Mouse (Mus musculus): ENCODE results near the gene Prrc2b. TPM values are rescaled to one million over a fixed set of nuclear protein-coding genes. Genes with fewer than 3 reads are reported as not detected.

The Prrc2b gene
- polyA plus RNA-seq, 1 experiment from 2014 or later = 56.6 TPM

DNA sequence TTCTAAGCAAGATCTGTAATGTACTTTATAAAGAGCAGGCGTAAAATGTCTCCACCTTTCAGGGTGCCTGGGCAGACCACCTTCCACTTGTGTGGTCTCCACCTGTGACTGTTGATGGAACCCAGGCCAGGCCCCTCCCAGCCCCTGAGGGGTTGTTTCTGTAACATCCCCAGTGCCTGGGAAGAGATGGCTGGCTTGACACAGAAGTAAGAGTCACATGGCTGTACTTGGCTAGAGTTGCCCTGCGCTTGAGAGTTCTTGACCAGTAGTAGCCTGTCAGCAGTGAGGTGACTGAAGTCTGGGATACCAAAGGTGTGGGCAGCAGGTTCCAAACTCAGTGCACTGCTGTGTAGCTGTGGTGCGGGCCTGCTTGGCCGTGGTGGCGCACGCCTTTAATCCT lies 24.6 kb downstream of the Prrc2b start:
- H3K27me3 ChIP-seq (replicated peaks) = no peaks in the 10 kb centered on the region
- H3K9me3 ChIP-seq (replicated peaks) = no peaks in the 10 kb centered on the region
- H3K36me3 ChIP-seq = no peaks in the 10 kb centered on the region
- ATAC-seq (ENCODE audit: low FRiP score) = 0 out of 2 replicates have a peak, but pooled peaks have one; percentile 2
- peak overlapping the region; percentile 32; the same call in 1 of the 2 replicates for H3K4me2 ChIP-seq
- WGBS = 88% methylated on average over 6 of the region's 6 CpGs
- peak overlapping the region; percentile 84 for H3K27ac ChIP-seq (replicated peaks)
- H3K4me3 ChIP-seq (replicated peaks) = no peak overlapping the region
- H3K4me1 ChIP-seq = peaks cover 83% of the 10 kb centered on the region
- peak overlapping the region; percentile 29; the same call in 1 of the 2 replicates for H3K9ac ChIP-seq (replicated peaks)

DNA sequence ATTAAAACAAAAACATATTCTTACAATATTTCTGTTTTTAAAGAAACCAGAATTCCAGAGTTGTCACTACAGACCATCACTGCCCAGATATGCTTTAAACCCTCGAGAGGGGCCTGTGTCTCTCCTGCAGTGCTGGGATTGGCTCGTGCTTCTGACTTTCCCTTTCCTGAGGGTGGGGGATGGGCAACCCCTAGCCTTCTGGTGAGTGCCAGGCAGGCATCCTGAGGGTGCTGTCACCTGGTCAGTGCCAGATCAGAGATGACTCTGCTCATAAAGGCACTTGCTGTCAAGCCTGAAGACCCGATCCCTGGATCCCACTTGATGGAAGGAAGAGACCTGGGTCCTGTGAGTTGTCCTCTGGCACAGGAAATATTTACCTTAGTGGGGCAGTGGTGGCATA lies 26.0 kb downstream of the Prrc2b start:
- 29% methylated on average over 3 of the region's 3 CpGs for WGBS
- peak overlapping the region; percentile 4; the same call in 1 of the 2 replicates for H3K27ac ChIP-seq (replicated peaks)

DNA sequence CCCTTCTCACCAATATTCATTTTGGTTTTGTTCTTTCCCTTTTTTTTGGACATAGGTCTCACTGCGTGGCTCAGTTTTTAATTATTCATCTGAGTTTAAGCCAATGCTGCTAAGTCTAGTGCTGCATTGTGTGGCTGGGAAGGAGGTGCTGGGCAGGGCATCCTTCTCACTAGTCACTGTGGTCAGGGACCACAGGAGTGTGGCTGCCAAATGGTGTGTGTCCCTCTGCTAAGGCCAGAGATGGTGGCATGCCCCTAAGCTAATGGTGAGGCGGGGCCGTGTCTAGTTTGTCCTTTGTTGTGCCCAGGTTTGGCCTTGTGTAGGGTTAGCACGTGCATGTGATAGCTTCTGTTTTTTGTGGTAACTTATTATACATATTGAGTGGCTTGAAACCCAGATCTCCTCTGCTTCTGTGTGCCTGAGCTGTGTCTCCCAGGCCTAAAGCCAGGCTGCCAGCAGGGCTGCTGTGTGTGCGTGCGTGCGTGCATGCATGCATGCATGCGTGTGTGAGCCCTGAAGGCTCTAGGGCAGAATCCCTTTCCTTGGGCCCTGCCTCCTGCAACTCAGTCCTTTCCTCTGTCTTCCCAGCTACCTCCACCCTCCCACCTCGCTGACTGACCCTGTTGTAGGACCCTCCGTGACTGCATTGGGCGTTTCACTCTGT lies 26.6 kb downstream of the Prrc2b start:
- H3K4me1 ChIP-seq = peaks cover 91% of the 10 kb centered on the region
- no peaks in the 10 kb centered on the region for H3K27me3 ChIP-seq (replicated peaks)
- no peak overlapping the region for H3K4me3 ChIP-seq (replicated peaks)
- no peak for ATAC-seq (ENCODE audit: low FRiP score)
- 66% methylated on average over 11 of the region's 11 CpGs for WGBS
- H3K36me3 ChIP-seq = no peaks in the 10 kb centered on the region
- no peaks in the 10 kb centered on the region for H3K9me3 ChIP-seq (replicated peaks)
- H3K27ac ChIP-seq (replicated peaks) = peak overlapping the region; percentile 4; the same call in 1 of the 2 replicates
- H3K9ac ChIP-seq (replicated peaks) = no peak overlapping the region
- no peak overlapping the region for H3K4me2 ChIP-seq

More for the DNA sequence above, 26.0 kb downstream of the Prrc2b start:
- Histone ChIP-seq H3K4me3 (replicated peaks) (no peak overlapping the region), H3K9ac (replicated peaks) (no peak overlapping the region), H3K9me3 (replicated peaks) (no peaks in the 10 kb centered on the region), H3K27me3 (replicated peaks) (no peaks in the 10 kb centered on the region), H3K4me1 (peaks cover 89% of the 10 kb centered on the region), H3K36me3 (no peaks in the 10 kb centered on the region), H3K4me2 (no peak overlapping the region)
- no peak for ATAC-seq (ENCODE audit: low FRiP score)

DNA sequence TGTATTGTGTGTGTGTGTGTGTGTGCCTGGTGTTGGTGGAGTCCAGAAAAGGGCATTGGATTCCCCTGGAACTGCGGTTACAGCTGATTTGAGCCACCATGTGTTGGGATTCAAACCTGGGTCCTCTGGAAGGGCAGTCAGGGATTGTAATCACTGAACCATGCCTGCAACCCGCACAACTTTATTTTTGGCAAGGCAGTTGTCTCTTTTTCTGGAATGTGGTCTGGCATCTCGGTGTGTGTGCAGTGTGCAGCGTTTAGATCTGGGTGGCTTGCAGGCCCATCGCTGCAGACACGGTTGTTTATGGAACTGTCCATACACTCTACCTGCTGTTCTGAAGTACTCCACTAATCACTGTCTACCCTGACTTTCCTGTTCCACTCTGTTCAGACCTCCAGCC lies 28.5 kb downstream of the Prrc2b start:
- no peak overlapping the region for H3K4me3 ChIP-seq (replicated peaks)
- WGBS = 80% methylated on average over 6 of the region's 6 CpGs
- peaks cover 6% of the 10 kb centered on the region for H3K36me3 ChIP-seq
- no peak overlapping the region for H3K9ac ChIP-seq (replicated peaks)
- no peaks in the 10 kb centered on the region for H3K27me3 ChIP-seq (replicated peaks)
- peak overlapping the region; percentile 33; the same call in 1 of the 2 replicates for H3K27ac ChIP-seq (replicated peaks)
- no peak overlapping the region for H3K4me2 ChIP-seq
- no peaks in the 10 kb centered on the region for H3K9me3 ChIP-seq (replicated peaks)
- ATAC-seq (ENCODE audit: low FRiP score) = no peak
- peaks cover 89% of the 10 kb centered on the region for H3K4me1 ChIP-seq

DNA sequence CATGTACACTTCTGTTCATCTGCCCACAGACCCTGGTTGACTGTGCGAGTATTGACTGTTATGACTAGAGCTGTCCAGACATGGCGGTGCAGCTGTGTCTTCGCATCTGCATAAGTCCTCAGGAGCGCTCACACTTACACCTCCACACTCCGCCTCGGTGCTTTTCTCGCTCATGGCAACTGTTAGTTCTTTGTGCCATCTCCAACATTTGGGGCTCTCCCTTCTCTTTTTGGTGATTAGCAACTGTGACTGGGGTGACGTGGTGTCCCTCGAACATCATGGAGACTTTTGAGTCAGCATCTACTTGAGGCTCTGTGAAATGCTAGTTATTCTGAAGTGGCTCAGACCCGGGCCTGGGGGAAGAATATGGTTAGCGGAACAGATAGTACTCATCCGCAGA lies 29.2 kb downstream of the Prrc2b start:
- WGBS = 95% methylated on average over 12 of the region's 12 CpGs
- no peak overlapping the region for H3K4me2 ChIP-seq
- H3K9ac ChIP-seq (replicated peaks) = no peak overlapping the region
- H3K4me3 ChIP-seq (replicated peaks) = no peak overlapping the region
- peaks cover 12% of the 10 kb centered on the region for H3K36me3 ChIP-seq
- no peaks in the 10 kb centered on the region for H3K9me3 ChIP-seq (replicated peaks)
- no peak for ATAC-seq (ENCODE audit: low FRiP score)
- H3K27me3 ChIP-seq (replicated peaks) = no peaks in the 10 kb centered on the region
- H3K4me1 ChIP-seq = peaks cover 81% of the 10 kb centered on the region
- no peak overlapping the region for H3K27ac ChIP-seq (replicated peaks)

DNA sequence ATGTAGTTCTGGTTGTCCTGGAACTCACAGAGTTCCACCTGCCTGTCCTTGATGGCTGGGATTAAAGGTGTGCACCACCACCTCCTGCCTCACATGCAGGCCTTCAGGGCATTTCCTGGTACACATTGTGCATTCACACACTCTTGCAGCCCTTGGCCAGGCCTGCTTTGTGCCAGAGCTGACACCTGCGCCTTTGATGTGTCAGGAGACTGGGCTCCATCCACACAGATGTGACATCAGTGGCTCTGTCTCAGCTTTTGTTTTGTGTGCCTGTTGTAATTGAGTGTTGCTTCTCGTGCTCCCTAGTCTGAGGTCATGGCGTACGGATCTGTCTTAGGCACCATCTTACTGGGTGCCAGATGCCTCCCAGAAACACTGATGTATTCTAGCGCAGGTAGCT lies 30.5 kb downstream of the Prrc2b start:
- ATAC-seq (ENCODE audit: low FRiP score) = no peak
- H3K27ac ChIP-seq (replicated peaks) = peak overlapping the region; percentile 18; the same call in 1 of the 2 replicates
- no peak overlapping the region for H3K4me3 ChIP-seq (replicated peaks)
- WGBS = 59% methylated on average over 5 of the region's 5 CpGs
- no peak overlapping the region for H3K4me2 ChIP-seq
- H3K4me1 ChIP-seq = peaks cover 70% of the 10 kb centered on the region
- H3K36me3 ChIP-seq = peaks cover 21% of the 10 kb centered on the region
- no peak overlapping the region for H3K9ac ChIP-seq (replicated peaks)
- H3K27me3 ChIP-seq (replicated peaks) = no peaks in the 10 kb centered on the region
- H3K9me3 ChIP-seq (replicated peaks) = no peaks in the 10 kb centered on the region

DNA sequence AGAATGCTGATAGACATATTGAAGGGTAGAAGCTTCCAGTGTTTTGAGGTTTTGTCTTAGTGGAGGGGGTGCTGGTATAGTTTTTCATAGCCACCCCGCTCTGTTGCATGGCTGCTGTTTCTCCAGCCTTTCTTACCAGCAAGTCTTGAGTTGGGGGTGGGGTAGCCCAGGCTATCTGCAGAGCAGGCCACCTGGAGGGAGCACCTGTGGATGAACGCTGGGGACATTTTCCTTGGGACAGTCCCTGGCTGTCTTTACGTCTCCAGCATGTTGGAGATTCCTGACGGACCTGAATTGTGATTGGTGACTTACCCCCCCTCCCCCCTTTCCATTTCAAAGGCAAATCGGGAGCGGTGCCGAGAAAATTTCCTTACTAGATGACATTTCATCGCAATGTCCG lies 31.2 kb downstream of the Prrc2b start:
- Histone ChIP-seq H3K4me3 (replicated peaks) (no peak overlapping the region), H3K36me3 (peaks cover 28% of the 10 kb centered on the region), H3K27ac (replicated peaks) (peak overlapping the region; percentile 67), H3K9me3 (replicated peaks) (no peaks in the 10 kb centered on the region), H3K9ac (replicated peaks) (no peak overlapping the region), H3K27me3 (replicated peaks) (no peaks in the 10 kb centered on the region), H3K4me1 (peaks cover 62% of the 10 kb centered on the region), H3K4me2 (no peak overlapping the region)
- WGBS = 64% methylated on average over 9 of the region's 9 CpGs
- ATAC-seq (ENCODE audit: low FRiP score) = no peak

DNA sequence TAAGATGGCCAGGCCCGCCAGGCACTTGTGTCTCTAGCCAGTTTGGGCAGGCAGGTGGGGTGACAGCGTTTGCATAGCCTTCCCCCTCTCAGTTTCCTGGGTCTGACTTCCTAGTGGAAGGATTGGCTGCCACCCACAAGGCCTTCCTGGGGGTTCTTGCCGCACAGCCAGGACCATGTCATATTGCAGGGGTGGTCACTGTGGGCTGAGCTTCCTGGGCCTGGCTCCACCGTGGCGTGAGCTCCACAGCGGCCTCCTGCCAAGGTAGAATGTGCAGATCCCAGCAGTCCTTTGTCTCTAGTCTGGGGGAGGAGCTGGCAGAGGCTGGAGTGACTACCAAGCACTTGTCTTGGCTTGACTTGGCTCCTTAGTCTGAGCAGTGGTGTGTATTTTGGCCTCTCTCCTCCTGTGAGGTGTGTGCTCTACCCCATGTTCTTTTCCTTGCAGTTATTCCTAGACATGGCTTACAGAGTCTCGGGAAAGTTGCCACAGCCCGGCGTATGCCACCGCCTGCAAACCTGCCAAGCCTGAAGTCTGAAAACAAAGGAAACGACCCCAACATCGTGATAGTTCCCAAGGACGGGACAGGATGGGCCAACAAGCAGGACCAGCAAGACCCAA lies 31.9 kb downstream of the Prrc2b start:
- Histone ChIP-seq H3K27me3 (replicated peaks) (no peaks in the 10 kb centered on the region), H3K4me1 (peaks cover 58% of the 10 kb centered on the region), H3K4me3 (replicated peaks) (no peak overlapping the region), H3K36me3 (peaks cover 35% of the 10 kb centered on the region), H3K9ac (replicated peaks) (no peak overlapping the region), H3K9me3 (replicated peaks) (no peaks in the 10 kb centered on the region), H3K27ac (replicated peaks) (peak overlapping the region; percentile 67), H3K4me2 (no peak overlapping the region)
- ATAC-seq (ENCODE audit: low FRiP score) = peak; percentile 36; the same call in 1 of the 2 replicates
- WGBS = 57% methylated on average over 13 of the region's 13 CpGs

DNA sequence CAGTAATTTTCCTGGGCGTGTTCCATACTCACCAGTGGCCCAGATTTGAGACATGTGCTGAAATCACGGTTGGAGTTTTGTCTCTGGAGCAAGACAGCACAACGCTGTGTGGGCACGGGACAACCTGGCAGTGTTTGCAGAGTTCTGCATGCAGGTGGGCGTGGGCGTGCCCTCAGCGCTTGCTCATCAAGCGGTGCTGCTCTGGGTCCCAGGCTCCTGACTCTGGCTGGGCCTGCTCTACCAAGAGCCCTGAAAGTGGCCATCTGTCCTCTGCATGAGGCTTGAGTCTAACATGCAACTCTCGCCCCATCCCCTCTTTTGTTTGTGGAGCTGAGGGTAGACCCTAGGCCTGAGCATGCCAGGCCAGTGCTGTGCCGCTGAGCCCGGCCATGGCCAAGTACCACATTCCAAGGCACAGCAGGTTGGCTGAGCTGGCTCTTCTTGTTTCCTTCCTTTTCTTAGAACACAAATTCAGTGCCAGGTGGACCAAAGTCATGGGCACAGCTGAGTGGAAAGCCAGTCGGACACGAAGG lies 36.2 kb downstream of the Prrc2b start:
- Histone ChIP-seq H3K27ac (replicated peaks) (no peak overlapping the region), H3K27me3 (replicated peaks) (no peaks in the 10 kb centered on the region), H3K4me1 (peaks cover 20% of the 10 kb centered on the region), H3K9me3 (replicated peaks) (no peaks in the 10 kb centered on the region), H3K4me2 (no peak overlapping the region), H3K36me3 (peaks cover 59% of the 10 kb centered on the region), H3K4me3 (replicated peaks) (no peak overlapping the region), H3K9ac (replicated peaks) (no peak overlapping the region)
- ATAC-seq (ENCODE audit: low FRiP score) = no peak
- 96% methylated on average over 13 of the region's 13 CpGs for WGBS

DNA sequence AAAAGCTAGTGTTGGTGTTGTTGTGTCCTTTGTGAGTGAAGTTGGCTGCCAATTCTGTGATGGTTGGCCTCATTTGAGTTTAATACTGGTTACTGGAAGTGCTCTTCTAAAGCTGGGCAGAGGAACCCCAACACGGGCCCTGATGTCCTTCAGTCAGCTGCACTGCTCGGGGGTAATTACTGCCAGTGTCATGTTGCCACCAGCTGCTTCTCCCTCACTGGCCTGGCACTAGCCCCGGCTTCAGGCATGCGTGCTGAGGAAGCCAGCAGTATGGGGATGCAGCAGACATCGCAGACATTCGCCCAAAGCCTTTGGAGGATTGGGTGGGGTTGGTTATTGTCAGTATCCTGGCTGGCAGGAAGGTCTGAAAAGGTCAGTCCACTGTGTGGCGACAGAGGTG lies 36.8 kb downstream of the Prrc2b start:
- Histone ChIP-seq H3K9ac (replicated peaks) (no peak overlapping the region), H3K4me3 (replicated peaks) (no peak overlapping the region), H3K9me3 (replicated peaks) (no peaks in the 10 kb centered on the region), H3K4me1 (peaks cover 15% of the 10 kb centered on the region), H3K36me3 (peaks cover 65% of the 10 kb centered on the region), H3K4me2 (no peak overlapping the region), H3K27ac (replicated peaks) (no peak overlapping the region), H3K27me3 (replicated peaks) (no peaks in the 10 kb centered on the region)
- WGBS = 83% methylated on average over 7 of the region's 7 CpGs
- no peak for ATAC-seq (ENCODE audit: low FRiP score)

DNA sequence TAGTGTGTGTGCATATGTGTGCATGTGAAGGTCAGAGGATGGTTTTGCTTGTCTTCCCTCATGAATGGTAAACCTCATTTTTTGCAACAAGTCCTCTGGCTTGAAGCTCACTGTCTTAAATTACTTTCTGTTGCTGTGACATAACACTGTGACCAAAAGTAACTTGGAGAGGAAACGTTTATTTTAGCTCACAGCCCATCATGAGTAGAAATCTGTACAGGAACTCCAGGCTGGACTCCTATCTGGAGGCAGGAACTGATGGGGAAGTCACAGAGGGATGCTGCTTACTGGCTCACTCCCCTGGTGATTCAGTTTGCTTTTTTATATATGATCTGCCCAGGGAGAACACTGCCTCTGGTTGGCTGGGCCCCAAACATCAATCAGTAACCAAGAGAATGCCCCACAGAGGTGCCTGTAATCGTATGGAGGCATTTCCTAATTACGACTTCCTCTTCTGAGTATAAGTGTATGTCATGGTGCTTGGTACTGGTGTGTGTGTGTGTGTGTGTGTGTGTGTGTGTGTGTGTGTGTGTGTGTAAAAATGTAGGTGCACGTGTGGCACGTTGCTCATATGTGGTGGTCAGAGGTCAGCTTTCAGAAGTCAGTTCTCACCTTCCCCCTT lies 38.3 kb downstream of the Prrc2b start:
- H3K36me3 ChIP-seq = peaks cover 76% of the 10 kb centered on the region
- ATAC-seq (ENCODE audit: low FRiP score) = no peak
- 78% methylated on average over 5 of the region's 5 CpGs for WGBS
- H3K27me3 ChIP-seq (replicated peaks) = no peaks in the 10 kb centered on the region
- H3K4me3 ChIP-seq (replicated peaks) = no peak overlapping the region
- no peak overlapping the region for H3K9ac ChIP-seq (replicated peaks)
- H3K4me1 ChIP-seq = 0 out of 2 replicates have a peak, but pooled peaks cover 4% of the 10 kb centered on the region
- H3K27ac ChIP-seq (replicated peaks) = no peak overlapping the region
- no peak overlapping the region for H3K4me2 ChIP-seq
- H3K9me3 ChIP-seq (replicated peaks) = no peaks in the 10 kb centered on the region

Data from neural tube, embryonic 15.5 days (tissue).